9 mouse cellular contexts compared by ENCODE assay signal in the genomic region with DNA sequence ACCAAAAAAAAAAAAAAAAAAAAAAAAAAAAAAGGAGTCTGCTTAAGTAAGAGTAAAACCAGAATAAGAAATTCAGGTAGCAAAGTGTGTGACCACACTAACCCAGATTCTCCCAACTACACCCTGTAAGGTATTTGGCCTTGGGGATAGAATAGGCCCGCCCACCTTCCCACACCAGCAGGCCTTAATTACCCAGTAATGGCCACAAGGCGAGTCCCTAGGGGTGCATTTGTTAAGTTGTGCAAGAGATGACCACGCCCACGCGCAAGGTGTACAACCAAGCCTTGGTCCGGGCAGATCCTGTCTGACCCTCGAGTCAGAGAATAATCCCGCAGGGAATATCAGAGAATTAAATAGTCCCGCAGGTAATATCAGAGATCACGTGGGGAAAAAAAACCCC. TPM values are rescaled to one million over a fixed set of nuclear protein-coding genes. Genes with fewer than 3 reads are reported as not detected.
A peak's percentile ranks its signal among the peaks of the same experiment; 100 is the strongest.
DNase-seq lines count a peak whose midpoint lies in the region; ATAC-seq and TF ChIP-seq lines count a peak whose summit lies in the region.
"Had no signal": no experiment of that assay in that cellular context is flagged by ENCODE, and none has a peak within 500 bp of the region (broad histone marks: within the 10 kb centered on the region; RNA-seq: fewer than 3 reads in every experiment).

No protein-coding gene starts in this region.

- TF ChIP-seq CTCF in heart, adult 2 months (IDR thresholded peaks at IDR 0.05) = no peak
- TF ChIP-seq CTCF in bone marrow macrophage, adult 2 months (IDR thresholded peaks at IDR 0.05; ENCODE audit: low read depth, low read length) = no peak

- no peak overlapping the region for H3K9ac ChIP-seq in heart, adult 2 months (ENCODE audit: low read depth, low read length)
- peak overlapping the region; percentile 81 for H3K9ac ChIP-seq in forebrain, embryonic 16.5 days (replicated peaks; ENCODE audit: low read depth, low read length)

- no peak for TF ChIP-seq POLR2A in heart, adult 2 months (IDR thresholded peaks at IDR 0.05; ENCODE audit: insufficient read depth, low read depth, low read length)
- no peak for TF ChIP-seq POLR2A in bone marrow macrophage, adult 2 months (IDR thresholded peaks at IDR 0.05; ENCODE audit: borderline replicate concordance, low read depth, low read length)

- H3K27ac ChIP-seq in heart, adult 2 months = no peak overlapping the region
- no peak overlapping the region for H3K27ac ChIP-seq in bone marrow macrophage, adult 2 months (ENCODE audit: insufficient read depth, low read depth, low read length)
- H3K27ac ChIP-seq in forebrain, embryonic 16.5 days (ENCODE audit: low read length) = no peak overlapping the region
- no peak overlapping the region for H3K27ac ChIP-seq in midbrain, embryonic 10.5 days (replicated peaks)

- H3K36me3 ChIP-seq in heart, adult 2 months (ENCODE audit: control insufficient read depth, insufficient read depth, low read length) = no peaks in the 10 kb centered on the region
- H3K36me3 ChIP-seq in forebrain, embryonic 16.5 days (ENCODE audit: control insufficient read depth, insufficient read depth) = no peaks in the 10 kb centered on the region
- H3K36me3 ChIP-seq in midbrain, embryonic 10.5 days = no peaks in the 10 kb centered on the region
- H3K36me3 ChIP-seq: G1E had no signal

- peak overlapping the region; percentile 73 for H3K4me2 ChIP-seq in forebrain, embryonic 16.5 days (ENCODE audit: low read length)

- 23% methylated on average over 10 of the region's 10 CpGs for WGBS in heart, adult 2 months
- WGBS in forebrain, embryonic 16.5 days = 7% methylated on average over 10 of the region's 10 CpGs
- 11% methylated on average over 10 of the region's 10 CpGs for WGBS in midbrain, embryonic 10.5 days

- ATAC-seq in forebrain, embryonic 16.5 days = peak; percentile 30

- H3K4me3 ChIP-seq in heart, adult 2 months = peak overlapping the region; percentile 56
- H3K4me3 ChIP-seq in bone marrow macrophage, adult 2 months (ENCODE audit: insufficient read depth, low read length) = peak overlapping the region; percentile 36; the same call in 1 of the 2 replicates
- H3K4me3 ChIP-seq in forebrain, embryonic 16.5 days (replicated peaks; ENCODE audit: low read length) = peak overlapping the region; percentile 74
- peak overlapping the region; percentile 77 for H3K4me3 ChIP-seq in midbrain, embryonic 10.5 days

- DNase-seq in heart, adult 2 months = peak in 1 of 2 experiments; percentile 3
- DNase-seq in heart, postnatal 10 days = no peak
- DNase-seq in kidney, postnatal 25 days = peak; percentile 67 to 77
- no peak for DNase-seq in midbrain, embryonic 10.5 days (ENCODE audit: low spot score)
- no peak for DNase-seq in natural killer cell, adult 2 months (ENCODE audit: low spot score in 2 of 2)
- DNase-seq in adrenal gland, adult (ENCODE audit: inconsistent age in 2 of 2, low spot score in 1 of 2) = no peak

- no peaks in the 10 kb centered on the region for H3K9me3 ChIP-seq in forebrain, embryonic 16.5 days (ENCODE audit: control insufficient read depth, low read length)
- no peaks in the 10 kb centered on the region for H3K9me3 ChIP-seq in midbrain, embryonic 10.5 days (replicated peaks)
- H3K9me3 ChIP-seq: G1E had no signal

- H3K79me2 ChIP-seq in heart, adult 2 months (replicated peaks; ENCODE audit: control insufficient read depth, insufficient read depth, low read length) = no peaks in the 10 kb centered on the region

- peaks cover 3% of the 10 kb centered on the region; the same call in 1 of the 2 replicates for H3K27me3 ChIP-seq in heart, adult 2 months (ENCODE audit: control insufficient read depth, insufficient read depth, low read length)
- no peaks in the 10 kb centered on the region for H3K27me3 ChIP-seq in forebrain, embryonic 16.5 days (replicated peaks; ENCODE audit: control insufficient read depth, insufficient read depth, low read length)
- peaks cover 51% of the 10 kb centered on the region for H3K27me3 ChIP-seq in midbrain, embryonic 10.5 days (ENCODE audit: low read depth, poor library complexity, severe bottlenecking)

- no peak for TF ChIP-seq EP300 in heart, adult 2 months (IDR thresholded peaks at IDR 0.05; ENCODE audit: insufficient read depth, low read depth, low read length)

- H3K4me1 ChIP-seq in heart, adult 2 months (ENCODE audit: control insufficient read depth, insufficient read depth, low read length) = no peaks in the 10 kb centered on the region
- H3K4me1 ChIP-seq in bone marrow macrophage, adult 2 months (ENCODE audit: control insufficient read depth, insufficient read depth, low read length) = no peaks in the 10 kb centered on the region
- peaks cover 13% of the 10 kb centered on the region for H3K4me1 ChIP-seq in forebrain, embryonic 16.5 days (replicated peaks; ENCODE audit: control insufficient read depth, insufficient read depth, low read length)
- H3K4me1 ChIP-seq in midbrain, embryonic 10.5 days = peaks cover 15% of the 10 kb centered on the region

- intact Hi-C loops in heart, adult 2 months (cut with DNase I) = no loop called here
- intact Hi-C loops in heart, postnatal 10 days (cut with DNase I) = no loop called here

RNA-seq across cellular contexts. Expression of a gene that starts 0.5 kb away (rescaled TPM):
- 1 to 10 TPM; 1.3 to 2.9 TPM for total RNA-seq in heart, adult 2 months (2021)
- 2.2 and 2.5 TPM in 2 replicates for polyA plus RNA-seq in heart, adult 2 months (2012; rRNA removed)
- total RNA-seq in heart, postnatal 10 days (2021) = under 1 TPM; 0.45 to 0.89 TPM
- not detected in 2 replicates for polyA plus RNA-seq in bone marrow macrophage, adult 2 months (2012; ENCODE audit: insufficient read depth, insufficient read length, missing spikeins)
- 37.5 and 44.7 TPM in 2 replicates for polyA plus RNA-seq in forebrain, embryonic 16.5 days (2015; fragmentation: Nextera tagmentation; extraction: Ambion mirVana)
- 0.54 and 0.66 TPM in 2 replicates for polyA plus RNA-seq in midbrain, embryonic 10.5 days (2016; fragmentation: Nextera tagmentation; extraction: Ambion mirVana)
- polyA plus RNA-seq: G1E had no signal

Comparison
In these comparisons a context has a peak if more than half of its experiments do, and no peak if none do; other contexts are left out.
1. DNase-seq: peak in kidney, postnatal 25 days (2 of 2); none in heart, postnatal 10 days (0 of 2), midbrain, embryonic 10.5 days (single experiment), natural killer cell, adult 2 months (0 of 2) and adrenal gland, adult (0 of 2).
2. RNA of a gene that starts 0.5 kb away (polyA plus RNA-seq): 37.5 to 44.7 TPM in forebrain, embryonic 16.5 days; 2.2 to 2.5 TPM in heart, adult 2 months, 0.54 to 0.66 TPM in midbrain, embryonic 10.5 days and not detected in bone marrow macrophage, adult 2 months; every median in the first group is over 10 times any median in the second.
3. Peak in every context shown above with its lines, with median percentiles within 50 percentile points of each other: H3K4me3 ChIP-seq.